Mouse (Mus musculus) MEL (cell line): Measurements from ENCODE around the gene Pknox2. TPM values are rescaled to one million over a fixed set of nuclear protein-coding genes. Genes with fewer than 3 reads are reported as not detected.

Source experiments
- DNase-seq: peaks from one replicate; pipeline ENCODE4 v3.0.0; 2011; ENCODE audit warnings: low read depth, low spot score
- H3K27ac ChIP-seq: 2 replicates; pipeline ENCODE4 v1.5.1; 2012; ENCODE audit warnings: low read depth, mild to moderate bottlenecking, control low read depth, low read length, moderate library complexity; ENCODE audit not compliant: control insufficient read depth
- H3K27me3 ChIP-seq, 2 experiments: fragments of 150-350 bp in 1 of 2; sonication (generic) in 1 of 2; 2 replicates each; pipeline ENCODE4 v1.6.1; 2012; ENCODE audit warnings: low read length in 2 of 2, mild to moderate bottlenecking in 2 of 2, improper control_type of control experiment in 1 of 2, moderate library complexity in 1 of 2; ENCODE audit not compliant: insufficient read depth in 2 of 2, control insufficient read depth in 1 of 2
- H3K36me3 ChIP-seq, 2 experiments: 2 replicates each; pipeline ENCODE4 v1.6.1; 2012 to 2014; ENCODE audit warnings: low read length in 2 of 2, improper control_type of control experiment in 1 of 2, inconsistent platforms in 1 of 2, mild to moderate bottlenecking in 1 of 2; ENCODE audit not compliant: insufficient read depth in 2 of 2, control insufficient read depth in 1 of 2
- H3K4me1 ChIP-seq, 2 experiments: fragments of 150-350 bp in 1 of 2; sonication (generic) in 1 of 2; 2 replicates each; pipeline ENCODE4 v1.6.1; 2012; ENCODE audit warnings: low read length in 2 of 2, improper control_type of control experiment in 1 of 2, mild to moderate bottlenecking in 1 of 2; ENCODE audit not compliant: insufficient read depth in 2 of 2, control insufficient read depth in 1 of 2
- H3K4me3 ChIP-seq, 2 experiments: fragments of 150-350 bp in 1 of 2; sonication (generic) in 1 of 2; 2 replicates each; pipeline ENCODE4 v1.5.1; 2012; ENCODE audit warnings: low read depth in 2 of 2, low read length in 2 of 2, mild to moderate bottlenecking in 2 of 2, moderate library complexity in 2 of 2, control low read depth in 1 of 2, improper control_type of control experiment in 1 of 2; ENCODE audit not compliant: control insufficient read depth in 1 of 2, insufficient read depth in 1 of 2
- H3K79me2 ChIP-seq: 2 replicates; pipeline ENCODE4 v1.6.1; 2012; ENCODE audit warnings: mild to moderate bottlenecking, low read length, moderate library complexity; ENCODE audit not compliant: control insufficient read depth, poor library complexity, insufficient read depth
- H3K9ac ChIP-seq: 2 replicates; pipeline ENCODE4 v1.6.1; 2012; ENCODE audit warnings: low read depth, mild to moderate bottlenecking, control low read depth, low read length, moderate library complexity; ENCODE audit not compliant: control insufficient read depth, poor library complexity, severe bottlenecking
- H3K9me3 ChIP-seq: fragments of 150-350 bp; sonication (generic); replicated peaks from 2 replicates; pipeline ENCODE4 v1.6.1; 2012; ENCODE audit warnings: mild to moderate bottlenecking, low read length, improper control_type of control experiment, moderate library complexity; ENCODE audit not compliant: insufficient read depth
- CHD1 ChIP-seq: IDR thresholded peaks from 2 replicates; pipeline ENCODE4 v1.6.1; 2012; ENCODE audit warnings: low read depth, mild to moderate bottlenecking, inconsistent platforms, low read length, improper control_type of control experiment
- CHD2 ChIP-seq: IDR thresholded peaks from 2 replicates; pipeline ENCODE4 v1.6.1; 2011; ENCODE audit warnings: low read length, improper control_type of control experiment
- CTCF ChIP-seq, 3 experiments: IDR thresholded peaks in 2 of 3; conservative IDR thresholded peaks in 1 of 3; 2 replicates each; pipeline ENCODE4 v1.5.1; 2011 to 2012; ENCODE audit warnings: low read length in 3 of 3, low read depth in 2 of 3, mild to moderate bottlenecking in 2 of 3, improper control_type of control experiment in 1 of 3, inconsistent platforms in 1 of 3, mixed read lengths in 1 of 3, moderate library complexity in 1 of 3; ENCODE audit not compliant: control insufficient read depth in 1 of 3, insufficient read depth in 1 of 3, poor library complexity in 1 of 3, severe bottlenecking in 1 of 3
- ELF1 ChIP-seq: IDR thresholded peaks from 2 replicates; pipeline ENCODE4 v1.6.1; 2014; ENCODE audit warnings: low read depth, mild to moderate bottlenecking, inconsistent platforms, low read length, improper control_type of control experiment, moderate library complexity
- EP300 ChIP-seq, 2 experiments: IDR thresholded peaks; 2 replicates each; pipeline ENCODE4 v1.6.1; 2011; ENCODE audit warnings: improper control_type of control experiment in 2 of 2, low read length in 2 of 2, low read depth in 1 of 2, mild to moderate bottlenecking in 1 of 2
- ETS1 ChIP-seq: IDR thresholded peaks from 2 replicates; pipeline ENCODE4 v1.6.1; 2012; ENCODE audit warnings: low read depth, mild to moderate bottlenecking, inconsistent platforms, low read length, improper control_type of control experiment, moderate library complexity
- GABPA ChIP-seq: IDR thresholded peaks from 2 replicates; pipeline ENCODE4 v1.6.1; 2012; ENCODE audit warnings: low read depth, mild to moderate bottlenecking, inconsistent platforms, low read length, improper control_type of control experiment, moderate library complexity
- HCFC1 ChIP-seq: IDR thresholded peaks from 2 replicates; pipeline ENCODE4 v1.6.1; 2012; ENCODE audit warnings: low read depth, mild to moderate bottlenecking, inconsistent platforms, low read length, improper control_type of control experiment, moderate library complexity
- JUND ChIP-seq: IDR thresholded peaks from 2 replicates; pipeline ENCODE4 v1.6.1; 2011; ENCODE audit warnings: low read depth, mild to moderate bottlenecking, improper control_type of control experiment, low read length
- KAT2A ChIP-seq: conservative IDR thresholded peaks from 2 replicates; pipeline ENCODE4 v1.6.1; 2012; ENCODE audit warnings: low read depth, low read length, improper control_type of control experiment, inconsistent platforms
- MAFK ChIP-seq: IDR thresholded peaks from 2 replicates; pipeline ENCODE4 v1.6.1; 2011; ENCODE audit warnings: low read depth, mild to moderate bottlenecking, low read length, improper control_type of control experiment, borderline replicate concordance
- MAX ChIP-seq: IDR thresholded peaks from 2 replicates; pipeline ENCODE4 v1.6.1; 2011; ENCODE audit warnings: low read length, improper control_type of control experiment
- MYB ChIP-seq: IDR thresholded peaks from 2 replicates; pipeline ENCODE4 v1.6.1; 2011; ENCODE audit warnings: mild to moderate bottlenecking, low read depth, low read length, improper control_type of control experiment
- MYC ChIP-seq: IDR thresholded peaks from 2 replicates; pipeline ENCODE4 v1.6.1; 2011; ENCODE audit warnings: low read depth, mild to moderate bottlenecking, low read length, improper control_type of control experiment, moderate library complexity
- NELFE ChIP-seq: IDR thresholded peaks from 2 replicates; pipeline ENCODE4 v1.6.1; 2011; ENCODE audit warnings: low read depth, low read length, improper control_type of control experiment
- NRF1 ChIP-seq: IDR thresholded peaks from 2 replicates; pipeline ENCODE4 v1.6.1; 2014; ENCODE audit warnings: low read depth, mild to moderate bottlenecking, inconsistent platforms, low read length, improper control_type of control experiment, moderate library complexity; ENCODE audit not compliant: poor library complexity, insufficient read depth, severe bottlenecking
- POLR2AphosphoS2 ChIP-seq: IDR thresholded peaks from 2 replicates; pipeline ENCODE4 v1.6.1; 2011; ENCODE audit warnings: low read length, improper control_type of control experiment
- POLR2AphosphoS5 ChIP-seq: IDR thresholded peaks from 2 replicates; pipeline ENCODE4 v1.6.1; 2012; ENCODE audit warnings: low read depth, borderline replicate concordance, mild to moderate bottlenecking, inconsistent platforms, low read length, moderate library complexity, mixed read lengths
- RAD21 ChIP-seq: IDR thresholded peaks from 2 replicates; pipeline ENCODE4 v1.6.1; 2011; ENCODE audit warnings: mild to moderate bottlenecking, low read depth, low read length, improper control_type of control experiment
- RCOR1 ChIP-seq: IDR thresholded peaks from 2 replicates; pipeline ENCODE4 v1.6.1; 2012; ENCODE audit warnings: low read depth, mild to moderate bottlenecking, inconsistent platforms, low read length, improper control_type of control experiment
- TAL1 ChIP-seq: IDR thresholded peaks from 2 replicates; pipeline ENCODE4 v1.6.1; 2012; ENCODE audit warnings: mild to moderate bottlenecking, inconsistent platforms, low read length, moderate library complexity, mixed read lengths
- USF2 ChIP-seq, 2 experiments: IDR thresholded peaks; 2 replicates each; pipeline ENCODE4 v1.6.1; 2011 to 2012; ENCODE audit warnings: improper control_type of control experiment in 2 of 2, low read length in 2 of 2, borderline replicate concordance in 1 of 2, inconsistent platforms in 1 of 2, low read depth in 1 of 2, mild to moderate bottlenecking in 1 of 2; ENCODE audit not compliant: insufficient read depth in 1 of 2
- ZKSCAN1 ChIP-seq: IDR thresholded peaks from 2 replicates; pipeline ENCODE4 v1.6.1; 2012; ENCODE audit warnings: low read depth, mild to moderate bottlenecking, inconsistent platforms, low read length, improper control_type of control experiment, moderate library complexity
- ZMIZ1 ChIP-seq: IDR thresholded peaks from 2 replicates; pipeline ENCODE4 v1.6.1; 2012; ENCODE audit warnings: low read depth, mild to moderate bottlenecking, inconsistent platforms, low read length, improper control_type of control experiment, moderate library complexity
- ZNF384 ChIP-seq: IDR thresholded peaks from 2 replicates; pipeline ENCODE4 v1.6.1; 2012; ENCODE audit warnings: low read depth, mild to moderate bottlenecking, inconsistent platforms, low read length, improper control_type of control experiment
- polyA plus RNA-seq, 2 experiments: library from polyadenylated mRNA; stranded (reverse) in 1 of 2; unstranded in 1 of 2; fragments of >175 nt in 1 of 2; fragments of >200 nt in 1 of 2; gene quantifications; 2 replicates each; pipeline versions ENCODE4 v1.2.1 to v1.2.4; 2012; ENCODE audit warnings: low replicate concordance in 2 of 2, low read depth in 1 of 2; ENCODE audit not compliant: insufficient read length in 2 of 2, insufficient read depth in 1 of 2, missing spikeins in 1 of 2
- total RNA-seq: library from RNA; depleted of rRNA; stranded (reverse); fragments of 300-350 nt; gene quantifications from 2 replicates; pipeline ENCODE4 v1.2.3, GENCODE M21; 2012

The Pknox2 gene
- total and polyA plus RNA-seq, 3 experiments: not detected

DNA sequence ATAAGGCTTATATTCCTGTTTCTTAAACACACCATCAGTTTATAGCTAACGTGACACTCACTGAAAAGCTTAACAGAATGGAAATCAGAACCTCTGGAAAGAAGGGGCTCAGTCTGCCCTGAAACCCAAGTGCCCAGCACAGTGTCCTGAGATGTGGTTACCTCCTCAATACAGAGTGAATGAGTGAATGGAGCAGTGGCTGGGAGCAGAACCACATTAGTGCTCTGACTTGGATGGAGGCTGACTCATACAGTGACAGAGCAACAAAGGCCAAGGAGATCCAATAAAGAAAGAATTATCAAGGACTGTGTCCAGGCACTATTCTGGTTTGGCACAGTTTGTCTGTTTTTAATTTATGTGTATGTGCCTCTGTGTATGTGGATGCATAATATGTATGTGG lies 101.3 kb downstream of the Pknox2 start:
- no peak for DNase-seq
- Histone ChIP-seq H3K4me3 (no peak overlapping the region), H3K4me1 (no peaks in the 10 kb centered on the region), H3K27me3 (peaks cover 0 to 3% of the 10 kb centered on the region in 2 experiments; a peak in 2 of 4 replicates), H3K9me3 (no peaks in the 10 kb centered on the region), H3K79me2 (no peaks in the 10 kb centered on the region), H3K27ac (no peak overlapping the region), H3K9ac (no peak overlapping the region), H3K36me3 (no peaks in the 10 kb centered on the region)
- TF ChIP-seq RAD21 (no peak), ZMIZ1 (no peak), MAX (no peak), USF2 (IDR thresholded peaks at IDR 0.05; ENCODE audit: borderline replicate concordance in 1 of 2, insufficient read depth in 1 of 2, low read depth in 1 of 2, low read length in 2 of 2) (no peak), MAFK (no peak), CHD2 (no peak), MYC (no peak), CHD1 (no peak), HCFC1 (no peak), MYB (no peak), KAT2A (no peak), ZNF384 (no peak), ELF1 (no peak), POLR2AphosphoS2 (no peak), JUND (no peak), ETS1 (no peak), CTCF (IDR thresholded peaks at IDR 0.05 in 2 of 3, conservative IDR thresholded peaks at IDR 0.05 in 1 of 3; ENCODE audit: control insufficient read depth in 1 of 3, insufficient read depth in 1 of 3, low read depth in 2 of 3, low read length in 3 of 3, poor library complexity in 1 of 3, severe bottlenecking in 1 of 3) (no peak), ZKSCAN1 (no peak), NRF1 (no peak)

- Histone ChIP-seq H3K36me3 (no peaks in the 10 kb centered on the region), H3K27me3 (peaks cover 0 to under 1% of the 10 kb centered on the region in 2 experiments; a peak in 1 of 4 replicates), H3K27ac (no peak overlapping the region)
- DNase-seq: no peak
- no peak for TF ChIP-seq ZNF384
- TF ChIP-seq GABPA: no peak
- no peak for TF ChIP-seq KAT2A
- no peak for TF ChIP-seq ZKSCAN1
- no peak for TF ChIP-seq TAL1
- no peak for TF ChIP-seq RCOR1
- TF ChIP-seq EP300 (IDR thresholded peaks at IDR 0.05; ENCODE audit: low read depth in 1 of 2, low read length in 2 of 2): no peak
- no peak for TF ChIP-seq ETS1
- no peak for TF ChIP-seq NELFE
- TF ChIP-seq NRF1: no peak
- TF ChIP-seq POLR2AphosphoS5: no peak
- TF ChIP-seq, all 39 proteins: peak for 0
- H3K9ac ChIP-seq: no peak overlapping the region
- H3K79me2 ChIP-seq: no peaks in the 10 kb centered on the region
- H3K9me3 ChIP-seq: no peaks in the 10 kb centered on the region
- no peaks in the 10 kb centered on the region for H3K4me1 ChIP-seq
- H3K4me3 ChIP-seq: no peak overlapping the region
These were observed 103.0 kb downstream of the Pknox2 start for GRCm38 (mm10) chr9:37044165-37044564.
